Mouse (Mus musculus) WW6 (cell line): Measurements from ENCODE around the gene Gm527.

Source experiments
- DNase-seq: peaks from one replicate; pipeline ENCODE4 v3.0.0-alpha.2; 2013; ENCODE audit warnings: low read depth, low spot score

Gene Gm527

DNA sequence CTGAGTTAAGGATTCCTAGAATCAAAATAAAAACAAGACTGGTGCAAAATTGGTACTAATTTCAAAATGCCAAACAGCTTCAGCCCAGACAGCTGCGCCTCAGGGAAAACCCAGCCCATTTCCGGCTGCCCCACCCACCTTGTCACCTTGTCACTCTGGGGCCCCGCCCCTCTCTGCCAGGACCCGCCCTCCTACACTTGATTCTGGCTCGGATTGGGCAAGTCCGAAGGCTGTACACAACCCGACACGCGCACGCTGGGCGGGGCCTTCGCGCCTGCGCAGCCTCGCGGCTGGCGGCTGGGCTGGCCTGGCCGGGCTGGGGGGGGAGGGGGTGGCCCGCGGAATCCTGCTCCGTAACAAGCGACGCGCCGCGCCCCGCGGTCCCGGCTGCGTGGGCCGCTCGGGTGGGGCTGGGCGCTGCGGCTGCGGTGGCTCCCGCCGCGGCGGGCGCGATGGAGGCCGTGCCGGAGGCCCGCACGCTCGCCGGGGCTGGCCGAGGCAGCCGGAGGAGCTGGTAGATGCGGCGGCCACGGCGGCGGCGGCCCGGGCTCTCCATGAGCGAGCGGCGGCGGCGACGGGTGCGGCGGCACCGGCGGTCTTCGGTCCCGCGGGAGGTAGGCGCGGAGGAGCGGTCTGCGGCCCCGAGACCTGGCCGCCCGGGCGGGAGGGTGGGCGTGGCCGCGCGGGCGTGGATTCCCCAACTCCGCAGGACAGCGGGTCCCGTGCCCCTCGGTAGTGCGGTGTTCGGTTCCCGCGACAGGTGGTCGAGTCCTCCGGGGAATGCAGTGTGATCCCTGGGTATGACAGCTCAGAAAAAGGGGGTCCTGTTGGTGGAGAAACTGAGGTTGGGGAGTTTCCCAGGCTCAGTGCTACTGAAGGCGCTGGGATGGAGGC is at the start of gene Gm527:
Gene Gm527, plus strand, starts transcription at position 329 of the 894 bp plus-strand sequence.
- peak; percentile 81 for DNase-seq

DNA sequence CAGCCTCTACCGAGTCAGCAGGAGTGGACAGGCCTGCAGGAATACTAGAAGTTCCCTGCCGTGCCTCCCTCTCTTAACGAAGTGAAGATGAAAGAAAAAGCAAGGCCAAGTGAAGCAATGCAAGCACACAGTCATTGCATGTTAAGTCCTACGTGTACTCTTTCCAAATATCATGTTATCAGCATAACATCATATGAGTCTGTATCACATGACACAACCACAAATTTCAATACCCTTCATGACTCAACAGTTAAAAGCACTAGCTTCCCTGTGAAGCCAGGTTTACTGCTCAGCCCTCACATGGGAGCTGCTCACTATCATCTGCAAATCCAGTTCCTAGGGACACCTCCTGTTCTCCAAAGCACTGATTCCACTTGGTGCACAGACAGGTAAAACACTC is 46.6 kb upstream of the Gm527 start:
- DNase-seq: no peak

DNA sequence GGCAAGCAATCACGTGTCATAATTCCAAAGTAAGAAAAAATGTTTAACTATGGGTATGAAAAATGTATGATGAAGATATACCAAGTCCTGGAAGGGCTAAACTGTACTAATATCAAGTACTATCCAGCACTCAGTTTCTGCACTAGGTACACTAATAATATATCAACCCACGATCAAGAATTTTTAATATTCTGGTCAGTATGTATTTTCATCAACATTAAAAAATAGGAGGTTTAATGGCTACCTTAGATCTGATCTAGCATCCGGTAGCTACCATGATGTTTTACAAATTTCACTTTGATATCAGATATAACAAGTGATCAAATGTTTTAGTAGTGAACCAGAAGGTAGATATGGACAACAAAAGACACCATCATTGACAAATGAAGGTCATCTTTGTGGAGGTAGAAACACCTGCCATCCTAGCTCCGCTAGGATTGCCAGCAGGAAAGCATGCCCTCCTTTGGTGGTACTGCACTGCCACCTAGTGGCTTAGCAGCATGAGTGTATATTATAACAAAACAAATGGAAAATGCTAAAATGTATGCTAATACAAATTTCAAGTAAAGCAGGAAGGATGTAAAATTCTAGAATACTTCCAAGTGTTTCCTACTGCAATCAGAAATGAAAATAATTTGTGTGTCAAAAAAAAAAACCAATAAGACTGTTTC is 20.5 kb upstream of the Gm527 start:
- no peak for DNase-seq

DNA sequence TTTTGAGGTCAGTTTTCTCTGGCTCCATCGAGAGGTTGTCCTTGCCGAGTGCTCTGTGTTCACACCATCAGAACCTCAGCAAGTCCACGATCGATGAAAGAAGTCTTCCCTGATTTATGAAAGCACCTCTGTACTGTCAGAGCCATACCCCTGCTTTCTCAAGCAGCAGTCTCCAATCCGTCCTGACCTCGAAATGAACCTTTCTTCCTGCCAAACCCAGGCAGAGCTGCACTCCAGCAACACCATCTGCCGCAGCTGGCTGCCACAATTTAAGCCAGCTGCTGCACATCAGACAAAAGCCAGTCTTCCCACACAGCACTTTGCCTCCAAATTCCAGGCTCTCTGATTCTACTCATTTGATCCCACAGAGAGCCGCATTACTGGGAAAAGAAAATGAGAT is 15.2 kb upstream of the Gm527 start:
- no peak for DNase-seq

DNA sequence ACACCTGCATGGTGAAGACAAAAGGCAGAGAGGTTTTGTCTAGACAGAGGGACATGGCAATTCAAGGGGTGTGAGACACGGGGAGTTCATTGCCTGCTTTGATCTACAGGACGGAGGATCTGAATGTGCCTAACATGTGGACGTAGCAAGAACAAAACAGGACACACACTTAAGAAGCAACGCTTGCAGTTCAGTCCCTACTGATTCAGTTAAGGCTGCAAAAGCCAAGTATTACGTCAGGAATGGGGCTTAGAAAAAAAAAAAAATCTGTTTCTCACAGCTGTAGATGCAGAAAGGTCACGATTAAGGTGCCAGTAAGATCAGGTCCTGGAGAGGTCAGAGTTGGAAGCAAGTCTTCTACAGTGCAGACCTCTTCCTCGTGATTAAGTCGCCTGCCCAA is 14.5 kb upstream of the Gm527 start:
- no peak for DNase-seq

DNA sequence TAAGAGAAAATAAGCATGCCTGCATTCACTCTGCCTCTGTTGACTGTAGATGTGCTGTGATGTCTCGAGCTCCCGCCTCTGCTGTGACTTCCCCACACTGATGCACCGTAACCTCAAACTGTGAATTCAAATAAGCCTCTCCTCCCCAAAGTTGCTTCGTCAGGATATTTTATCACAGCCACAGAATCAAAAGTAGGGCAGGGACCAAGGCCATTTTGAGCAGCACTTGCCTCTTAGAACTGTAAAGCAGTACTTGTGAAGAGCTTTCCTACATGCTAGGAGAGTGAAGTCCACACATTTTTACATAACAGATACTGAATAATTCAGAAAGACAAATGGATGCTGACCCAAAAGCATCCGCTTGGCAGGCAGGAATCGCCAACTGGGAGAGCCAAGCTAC is 4.7 kb upstream of the Gm527 start:
- no peak for DNase-seq

DNA sequence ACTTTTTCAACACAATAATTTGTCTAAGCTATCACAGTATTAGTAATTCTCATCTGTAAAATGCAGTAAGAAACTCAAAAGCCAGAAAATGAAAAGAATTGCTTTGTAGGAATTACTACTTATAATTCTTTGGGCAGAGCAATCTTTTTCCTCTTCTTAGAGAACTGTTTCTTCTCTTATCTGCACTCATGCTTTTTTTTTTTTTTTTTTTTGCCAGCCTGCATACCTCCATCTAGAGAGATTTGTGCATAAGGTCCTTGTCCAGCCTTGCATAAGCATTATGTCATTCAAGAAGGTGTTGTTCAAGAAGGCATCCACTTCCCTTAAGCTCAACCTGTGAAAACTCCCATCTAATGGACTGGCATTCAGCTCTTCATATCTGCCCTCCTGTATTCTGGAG is 971 bp upstream of the Gm527 start:
- no peak for DNase-seq

DNA sequence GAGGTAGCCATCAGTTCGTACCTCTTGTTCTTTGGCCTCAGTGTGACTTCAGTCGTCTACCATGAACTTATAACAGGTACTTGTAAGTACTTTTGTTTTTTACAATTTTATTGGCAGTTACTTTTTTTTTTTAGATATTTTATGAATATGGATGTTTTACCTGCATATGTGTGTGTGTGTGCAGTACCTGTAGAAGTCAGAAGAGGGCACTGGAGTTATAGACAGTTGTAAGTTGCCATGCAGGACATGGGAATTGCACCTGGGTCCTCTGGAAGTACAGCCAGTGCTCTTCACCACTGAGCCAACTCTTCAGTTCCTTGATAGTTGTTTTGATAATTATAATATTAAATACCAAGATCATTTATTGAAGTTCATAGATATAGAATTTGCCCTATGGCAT is 19.8 kb downstream of the Gm527 start:
- DNase-seq: no peak

DNA sequence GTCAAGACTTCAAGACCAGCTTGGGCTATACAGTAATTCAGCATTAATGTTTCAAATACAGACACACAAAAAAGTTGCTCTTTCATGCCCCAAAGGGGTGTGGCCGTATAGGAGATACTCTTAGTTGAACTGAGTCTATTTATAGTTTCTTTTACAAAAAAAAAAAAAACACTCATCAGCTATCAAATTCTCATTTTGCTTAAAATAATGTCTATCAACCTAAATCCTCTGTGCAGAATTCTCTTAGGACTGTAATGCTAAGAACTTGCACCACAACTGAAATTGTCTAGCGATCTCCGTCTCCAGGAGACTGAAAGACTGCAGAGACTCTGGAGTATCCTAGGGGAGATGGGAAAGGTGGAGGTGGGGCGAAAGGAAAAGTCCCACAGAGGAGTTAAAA is 46.9 kb downstream of the Gm527 start:
- no peak for DNase-seq

DNA sequence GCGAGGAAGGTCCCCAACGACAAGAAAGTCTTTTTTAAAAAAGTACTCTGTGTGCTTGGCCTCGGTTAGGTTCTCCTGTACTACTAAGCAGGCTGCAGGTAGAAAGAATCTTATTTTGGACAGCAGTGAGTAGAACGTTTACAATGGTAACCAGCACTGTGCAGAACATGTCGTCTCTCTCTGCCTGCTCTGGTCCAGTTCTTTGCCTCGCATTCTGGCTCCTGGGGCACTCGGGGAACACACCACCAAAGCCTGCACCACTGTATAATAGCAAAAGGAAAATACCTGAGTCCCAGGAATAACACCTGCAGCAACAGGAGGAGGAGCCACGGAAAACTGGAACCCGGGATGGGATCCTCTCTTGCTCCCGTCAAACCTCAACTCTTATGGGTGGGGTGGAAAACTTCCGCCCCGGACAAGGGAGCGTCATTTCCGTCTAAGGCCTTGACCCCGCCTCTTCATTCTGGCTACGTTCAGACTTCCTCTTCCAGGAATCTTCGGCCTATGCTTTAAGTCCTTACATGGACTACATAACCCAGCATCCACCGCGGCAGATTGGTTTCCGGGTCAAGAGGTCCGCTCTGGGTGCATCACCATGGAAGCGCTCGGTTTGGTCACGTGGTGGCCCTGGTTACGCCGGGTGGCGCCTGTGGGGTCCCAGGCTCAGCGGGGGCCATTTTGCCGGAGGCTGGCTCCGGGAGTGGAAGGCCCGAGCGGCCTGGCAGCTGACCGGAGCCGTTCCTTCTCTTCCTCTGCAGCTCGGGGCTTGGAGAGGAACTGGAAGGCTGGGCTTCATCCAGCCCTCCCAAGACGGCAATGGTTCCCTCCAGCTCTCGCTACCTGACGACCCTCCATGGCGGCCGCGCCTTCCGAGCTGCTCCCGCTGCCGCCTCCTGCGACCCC is 47.7 kb downstream of the Gm527 start, which contains the start of the genes Klhl28 and Togaram1:
Gene Klhl28, minus strand, starts transcription at position 411 of the 903 bp plus-strand sequence.
Gene Togaram1, plus strand, starts transcription at position 681 of the 903 bp plus-strand sequence.
- peak; percentile 97 for DNase-seq

DNA sequence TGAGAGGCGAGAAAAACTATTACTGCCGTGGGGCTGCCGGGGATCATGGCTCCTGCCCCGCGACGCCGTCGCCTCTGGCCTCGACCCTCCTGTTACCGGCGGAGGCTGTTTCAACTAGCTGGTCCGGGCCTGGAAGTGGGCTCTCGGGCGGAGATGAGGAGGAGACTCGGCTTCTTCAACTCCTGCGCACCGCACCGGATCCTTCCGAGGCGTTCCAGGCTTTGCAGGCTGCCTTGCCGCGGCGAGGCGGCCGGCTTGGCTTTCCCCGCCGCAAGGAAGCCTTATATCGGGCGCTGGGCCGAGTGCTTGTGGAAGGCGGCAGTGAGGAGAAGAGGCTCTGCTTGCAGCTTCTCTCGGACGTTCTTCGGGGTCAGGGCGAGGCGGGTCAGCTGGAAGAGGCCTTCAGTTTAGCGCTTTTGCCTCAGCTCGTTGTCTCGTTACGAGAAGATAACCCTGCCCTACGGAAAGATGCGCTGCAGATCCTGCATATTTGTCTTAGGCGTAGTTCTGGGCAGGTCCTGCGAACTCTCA is 48.5 kb downstream of the Gm527 start:
- DNase-seq: no peak

DNA sequence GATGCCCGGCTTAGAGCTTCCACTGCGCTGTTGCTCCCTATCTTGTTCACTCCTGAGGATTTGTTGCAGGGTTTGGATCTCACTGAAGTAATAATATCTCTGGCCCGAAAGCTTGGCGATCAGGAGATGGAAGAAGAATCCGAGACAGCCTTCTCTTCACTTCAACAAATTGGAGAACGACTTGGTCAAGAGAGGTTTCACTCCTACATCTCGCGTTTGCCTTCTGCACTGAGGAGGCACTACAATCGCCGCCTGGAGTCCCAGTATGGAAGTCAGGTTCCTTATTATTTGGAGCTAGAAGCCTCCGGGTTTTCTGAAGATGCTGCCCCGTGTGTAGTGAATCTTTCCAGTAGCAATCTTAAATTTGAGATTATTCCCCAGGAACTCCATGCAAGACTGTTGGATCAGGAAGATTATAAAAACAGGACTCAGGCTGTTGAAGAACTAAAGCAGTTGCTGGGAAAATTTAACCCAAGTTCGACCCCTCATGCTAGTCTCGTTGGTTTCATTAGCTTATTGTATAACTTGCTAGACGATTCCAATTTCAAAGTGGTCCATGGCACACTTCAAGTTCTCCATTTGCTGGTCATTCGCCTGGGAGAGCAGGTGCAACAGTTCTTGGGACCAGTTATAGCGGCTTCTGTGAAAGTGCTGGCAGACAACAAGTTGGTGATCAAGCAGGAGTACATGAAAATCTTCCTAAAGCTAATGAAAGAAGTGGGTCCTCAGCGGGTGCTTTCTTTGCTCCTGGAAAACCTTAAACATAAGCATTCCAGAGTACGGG is 49.1 kb downstream of the Gm527 start:
- no peak for DNase-seq

DNA sequence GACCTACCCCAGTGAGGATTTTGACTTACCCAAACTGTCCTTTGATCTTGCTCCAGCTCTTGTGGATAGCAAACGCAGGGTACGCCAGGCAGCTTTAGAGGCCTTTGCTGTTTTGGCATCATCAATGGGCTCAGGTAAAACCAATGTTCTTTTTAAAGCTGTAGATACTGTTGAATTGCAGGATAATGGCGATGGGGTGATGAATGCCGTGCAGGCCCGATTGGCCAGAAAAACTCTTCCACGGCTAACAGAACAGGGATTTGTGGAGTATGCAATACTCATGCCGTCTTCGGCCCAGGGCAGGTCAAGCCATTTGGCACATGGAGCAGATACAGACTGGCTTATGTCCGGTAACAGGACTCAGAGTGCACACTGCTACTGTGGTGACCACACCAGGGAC is 49.8 kb downstream of the Gm527 start:
- DNase-seq: no peak

DNA sequence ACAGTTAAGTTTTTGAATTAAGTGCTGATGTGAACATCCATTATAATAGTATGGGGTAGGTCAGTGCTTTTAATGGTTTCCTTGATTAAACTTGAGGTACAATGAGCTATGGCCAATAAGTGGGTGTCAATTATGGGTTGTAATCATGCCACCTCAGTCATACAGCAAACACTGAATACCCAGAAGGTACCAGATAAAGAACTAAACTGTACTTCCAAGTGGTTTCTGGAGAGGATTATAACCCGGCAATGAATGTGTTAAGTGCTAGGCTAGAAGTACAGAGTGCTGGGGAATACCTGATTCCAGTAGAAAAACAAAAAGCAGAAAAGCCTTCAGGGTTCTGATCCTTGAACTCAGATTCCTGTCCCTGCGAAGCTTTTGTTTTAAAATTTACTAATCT is 50.4 kb downstream of the Gm527 start:
- no peak for DNase-seq

DNA sequence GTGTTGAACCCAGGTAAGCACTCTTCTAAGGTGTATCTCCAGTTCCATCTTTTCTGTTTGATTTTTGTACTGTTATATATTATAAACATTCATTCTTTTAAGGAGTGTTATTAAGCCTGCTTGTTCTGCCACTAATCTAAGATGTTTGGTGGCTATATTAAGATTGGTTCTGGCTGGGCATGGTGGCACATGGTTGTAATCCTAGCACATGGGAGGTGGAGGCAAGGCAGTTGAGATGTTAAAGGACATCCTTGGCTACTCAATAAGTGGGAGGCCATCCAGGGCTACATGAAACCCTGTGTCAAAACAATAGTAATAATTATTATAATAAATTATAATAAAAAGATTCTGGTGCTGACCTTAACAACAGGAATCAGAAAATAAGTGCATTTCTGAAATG is 53.7 kb downstream of the Gm527 start:
- no peak for DNase-seq

DNA sequence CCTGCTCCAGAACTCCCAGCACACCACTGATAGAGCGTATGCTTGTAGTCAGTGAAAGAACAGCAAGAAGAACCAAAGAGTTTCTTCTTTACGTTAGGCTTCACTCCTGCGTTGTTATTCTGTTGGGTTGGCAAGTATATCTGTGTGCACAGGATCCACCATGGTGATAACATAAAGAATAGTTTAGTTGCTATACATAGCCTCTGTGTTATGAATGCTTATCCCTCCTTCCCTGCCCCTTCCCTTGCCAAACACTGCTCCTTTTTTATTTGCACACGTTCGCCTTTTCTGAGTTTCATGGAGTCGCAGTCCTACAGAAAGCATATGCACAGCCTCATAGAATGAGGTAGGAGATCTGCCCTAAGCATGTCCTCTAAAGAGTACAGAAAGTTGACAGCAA is 54.4 kb downstream of the Gm527 start:
- no peak for DNase-seq
